Mouse (Mus musculus): ENCODE measurements around the gene Dennd1a.

Dennd1a gene

GRCm38 (mm10) chr2:37881262-37881913 is 405.8 kb downstream of the Dennd1a start:
- DNase-seq (ENCODE audit: low spot score in 2 of 2), result no peak

- DNase-seq (ENCODE audit: low spot score in 2 of 2), result no peak
These were observed 407.5 kb downstream of the Dennd1a start for GRCm38 (mm10) chr2:37879697-37880096.

- no peak for DNase-seq (ENCODE audit: low spot score in 2 of 2)
These were observed 414.4 kb downstream of the Dennd1a start for GRCm38 (mm10) chr2:37872791-37873190.

- DNase-seq (ENCODE audit: low spot score in 2 of 2), result peak in 1 of 2 experiments; percentile 11
These were observed 417.6 kb downstream of the Dennd1a start for GRCm38 (mm10) chr2:37869628-37870027.

- DNase-seq (ENCODE audit: low spot score in 2 of 2), result no peak
These were observed 419.8 kb downstream of the Dennd1a start for GRCm38 (mm10) chr2:37867387-37867786.

GRCm38 (mm10) chr2:37857472-37857871 is 429.7 kb downstream of the Dennd1a start:
- DNase-seq (ENCODE audit: low spot score in 2 of 2), result no peak

GRCm38 (mm10) chr2:37856955-37857354 is 430.2 kb downstream of the Dennd1a start:
- no peak for DNase-seq (ENCODE audit: low spot score in 2 of 2)

- DNase-seq (ENCODE audit: low spot score in 2 of 2), result peak in 1 of 2 experiments; percentile 21
These were observed 432.0 kb downstream of the Dennd1a start for GRCm38 (mm10) chr2:37855226-37855625.

- DNase-seq (ENCODE audit: low spot score in 2 of 2), result no peak
These were observed 433.2 kb downstream of the Dennd1a start for GRCm38 (mm10) chr2:37853878-37854435.

GRCm38 (mm10) chr2:37850626-37851025 is 436.6 kb downstream of the Dennd1a start:
- no peak for DNase-seq (ENCODE audit: low spot score in 2 of 2)

- no peak for DNase-seq (ENCODE audit: low spot score in 2 of 2)
These were observed 437.8 kb downstream of the Dennd1a start for GRCm38 (mm10) chr2:37849357-37849756.

GRCm38 (mm10) chr2:37842719-37843118 is 444.5 kb downstream of the Dennd1a start:
- DNase-seq (ENCODE audit: low spot score in 2 of 2), result peak; percentile 25 to 36

GRCm38 (mm10) chr2:37842151-37842569 is 445.0 kb downstream of the Dennd1a start:
- DNase-seq (ENCODE audit: low spot score in 2 of 2), result peak in 1 of 2 experiments; percentile 20

GRCm38 (mm10) chr2:37839922-37840321 is 447.3 kb downstream of the Dennd1a start:
- DNase-seq (ENCODE audit: low spot score in 2 of 2), result no peak

- no peak for DNase-seq (ENCODE audit: low spot score in 2 of 2)
These were observed 448.8 kb downstream of the Dennd1a start for GRCm38 (mm10) chr2:37838202-37838984.

- DNase-seq (ENCODE audit: low spot score in 2 of 2), result no peak
These were observed 449.6 kb downstream of the Dennd1a start for GRCm38 (mm10) chr2:37837542-37837941.

GRCm38 (mm10) chr2:37836926-37837325 is 450.3 kb downstream of the Dennd1a start:
- DNase-seq (ENCODE audit: low spot score in 2 of 2), result no peak

GRCm38 (mm10) chr2:37832253-37832652 is 454.9 kb downstream of the Dennd1a start:
- DNase-seq (ENCODE audit: low spot score in 2 of 2), result no peak

GRCm38 (mm10) chr2:37829758-37830275 is 457.4 kb downstream of the Dennd1a start:
- DNase-seq (ENCODE audit: low spot score in 2 of 2), result no peak

GRCm38 (mm10) chr2:37823826-37824225 is 463.4 kb downstream of the Dennd1a start:
- DNase-seq (ENCODE audit: low spot score in 2 of 2), result no peak

GRCm38 (mm10) chr2:37822122-37822521 is 465.1 kb downstream of the Dennd1a start:
- DNase-seq (ENCODE audit: low spot score in 2 of 2), result no peak

- DNase-seq (ENCODE audit: low spot score in 2 of 2), result no peak
These were observed 467.6 kb downstream of the Dennd1a start for GRCm38 (mm10) chr2:37819526-37820152.

All from right cerebral cortex, adult 2 months (tissue).